Mouse (Mus musculus): Measurements from ENCODE around the gene Ptprd.

DNA sequence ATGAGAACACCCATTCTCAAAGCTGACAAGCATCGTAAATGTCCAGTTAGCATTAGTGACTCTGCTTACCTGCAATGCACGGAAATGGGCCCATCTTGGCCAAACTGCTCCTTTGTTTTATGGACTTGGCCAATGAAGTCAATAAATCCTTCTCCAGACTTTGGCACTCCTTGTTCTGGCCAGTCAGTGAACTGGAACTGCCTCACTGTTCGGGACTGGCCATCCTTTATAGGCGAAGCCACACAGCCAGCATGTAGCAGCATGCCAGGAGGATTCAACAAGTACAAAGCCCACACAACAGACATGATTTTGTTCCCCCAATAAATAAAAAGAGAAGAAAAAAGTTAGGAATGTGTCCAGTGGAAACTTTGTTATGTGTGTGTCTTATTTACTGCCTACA is 2261.2 kb downstream of the Ptprd start:
- TF ChIP-seq CTCF (IDR thresholded peaks at IDR 0.05; ENCODE audit: control insufficient read depth, insufficient read depth, insufficient read length) (no peak), CEBPB (IDR thresholded peaks at IDR 0.05; ENCODE audit: low read depth) (no peak), MAX (IDR thresholded peaks at IDR 0.05) (no peak), MYOG (IDR thresholded peaks at IDR 0.05; ENCODE audit: control insufficient read depth, extremely low read depth, insufficient read length) (no peak), MYOD1 (IDR thresholded peaks at IDR 0.05; ENCODE audit: control insufficient read depth, insufficient read length, low read depth) (no peak)
